Mouse (Mus musculus): ENCODE data around the gene Pcsk6. TPM values are rescaled to one million over a fixed set of nuclear protein-coding genes. Genes with fewer than 3 reads are reported as not detected.

Pcsk6 gene
- total RNA-seq, 2 experiments from 2014 or later, result 15.3 to 15.7 TPM

GRCm38 (mm10) chr7:65988709-65989108 is 127.2 kb downstream of the Pcsk6 start:
- intact Hi-C loops (cut with DNase I), result no loop called here
- no peak for DNase-seq

GRCm38 (mm10) chr7:65992329-65992728 is 130.8 kb downstream of the Pcsk6 start:
- no peak for DNase-seq
- intact Hi-C loops (cut with DNase I), result no loop called here

GRCm38 (mm10) chr7:65993410-65993809 is 131.9 kb downstream of the Pcsk6 start:
- DNase-seq, result no peak
- intact Hi-C loops (cut with DNase I), result no loop called here

GRCm38 (mm10) chr7:66001035-66001754 is 139.7 kb downstream of the Pcsk6 start:
- intact Hi-C loops (cut with DNase I), result no loop called here
- DNase-seq, result no peak

- DNase-seq, result no peak
- intact Hi-C loops (cut with DNase I), result no loop called here
These were observed 140.3 kb downstream of the Pcsk6 start for GRCm38 (mm10) chr7:66001797-66002196.

GRCm38 (mm10) chr7:66003447-66003846 is 141.9 kb downstream of the Pcsk6 start:
- DNase-seq, result no peak
- intact Hi-C loops (cut with DNase I), result no loop called here

GRCm38 (mm10) chr7:66003865-66004638 is 142.5 kb downstream of the Pcsk6 start:
- no peak for DNase-seq
- intact Hi-C loops (cut with DNase I), result no loop called here

GRCm38 (mm10) chr7:66005066-66005465 is 143.5 kb downstream of the Pcsk6 start:
- intact Hi-C loops (cut with DNase I), result no loop called here
- DNase-seq, result no peak

GRCm38 (mm10) chr7:66008161-66008891 is 146.8 kb downstream of the Pcsk6 start:
- peak; percentile 48 for DNase-seq
- intact Hi-C loops (cut with DNase I), result no loop called here

GRCm38 (mm10) chr7:66008892-66009273 is 147.3 kb downstream of the Pcsk6 start:
- no peak for DNase-seq
- intact Hi-C loops (cut with DNase I), result no loop called here

- DNase-seq, result no peak
- intact Hi-C loops (cut with DNase I), result no loop called here
These were observed 149.0 kb downstream of the Pcsk6 start for GRCm38 (mm10) chr7:66010518-66010917.

GRCm38 (mm10) chr7:66027747-66028146 is 166.2 kb downstream of the Pcsk6 start:
- intact Hi-C loops (cut with DNase I), result no loop called here
- DNase-seq, result no peak

- intact Hi-C loops (cut with DNase I), result no loop called here
- no peak for DNase-seq
These were observed 167.4 kb downstream of the Pcsk6 start for GRCm38 (mm10) chr7:66028766-66029512.

GRCm38 (mm10) chr7:66036809-66037208 is 175.3 kb downstream of the Pcsk6 start:
- intact Hi-C loops (cut with DNase I), result no loop called here

GRCm38 (mm10) chr7:66038261-66038660 is 176.7 kb downstream of the Pcsk6 start:
- intact Hi-C loops (cut with DNase I), result no loop called here
- DNase-seq, result no peak

More at GRCm38 (mm10) chr7:66036809-66037208, 175.3 kb downstream of the Pcsk6 start:
- DNase-seq, result no peak

- intact Hi-C loops (cut with DNase I), result no loop called here
- no peak for DNase-seq
These were observed 177.2 kb downstream of the Pcsk6 start for GRCm38 (mm10) chr7:66038730-66039129.

- intact Hi-C loops (cut with DNase I), result no loop called here
- no peak for DNase-seq
These were observed 178.7 kb downstream of the Pcsk6 start for GRCm38 (mm10) chr7:66040026-66040814.

- intact Hi-C loops (cut with DNase I), result no loop called here
- peak; percentile 69 for DNase-seq
These were observed 182.3 kb downstream of the Pcsk6 start, which contains the start of gene Gm45213 for GRCm38 (mm10) chr7:66043552-66044459. TSS of gene Gm45213 (plus strand) at chr7:66043602.

GRCm38 (mm10) chr7:66044617-66045016 is 183.1 kb downstream of the Pcsk6 start:
- intact Hi-C loops (cut with DNase I), result no loop called here
- DNase-seq, result no peak

All from left cerebral cortex, postnatal 4 days (tissue).